Mouse (Mus musculus): ENCODE data around the gene Gm20604. TPM values are rescaled to one million over a fixed set of nuclear protein-coding genes. Genes with fewer than 3 reads are reported as not detected.

Gene Gm20604
- polyA plus RNA-seq, 1 experiment from 2014 or later = 23.6 TPM

GRCm38 (mm10) chr12:102691761-102692160 is 66.7 kb downstream of the Gm20604 start:
- Histone ChIP-seq H3K9me3 (no peaks in the 10 kb centered on the region), H3K4me1 (peaks cover 20% of the 10 kb centered on the region), H3K36me3 (no peaks in the 10 kb centered on the region), H3K4me3 (no peak overlapping the region), H3K27ac (no peak overlapping the region), H3K4me2 (no peak overlapping the region), H3K9ac (no peak overlapping the region), H3K27me3 (no peaks in the 10 kb centered on the region)
- ATAC-seq (ENCODE audit: insufficient number of reproducible peaks, low FRiP score, low TSS enrichment, low read depth) = no peak
- 62% methylated on average over 6 of the region's 7 CpGs for WGBS

Other genes with a start within 250 kb of the Gm20604 start
- gene Chga, start 203.7 kb downstream of the Gm20604 start, polyA plus RNA-seq (2015; fragmentation: Nextera tagmentation; extraction: Ambion mirVana) = 0.42 TPM in 2 replicates
- 10.1 and 10.9 TPM in 2 replicates for gene Itpk1, start 53.7 kb downstream of the Gm20604 start, polyA plus RNA-seq (2015; fragmentation: Nextera tagmentation; extraction: Ambion mirVana)
- gene Moap1, start 15.0 kb downstream of the Gm20604 start, polyA plus RNA-seq (2015; fragmentation: Nextera tagmentation; extraction: Ambion mirVana) = 21.7 and 21.8 TPM in 2 replicates
- 9.2 and 9.4 TPM in 2 replicates for gene Tmem251, start 14.9 kb downstream of the Gm20604 start, polyA plus RNA-seq (2015; fragmentation: Nextera tagmentation; extraction: Ambion mirVana)
- not detected in 2 replicates for gene Gm28051, start 907 bp downstream of the Gm20604 start, polyA plus RNA-seq (2015; fragmentation: Nextera tagmentation; extraction: Ambion mirVana)
- gene Gon7, start 869 bp downstream of the Gm20604 start, polyA plus RNA-seq (2015; fragmentation: Nextera tagmentation; extraction: Ambion mirVana) = 19.7 and 20.6 TPM in 2 replicates
- 38.3 and 41.5 TPM in 2 replicates for gene Ubr7, start 705 bp downstream of the Gm20604 start, polyA plus RNA-seq (2015; fragmentation: Nextera tagmentation; extraction: Ambion mirVana)
- 14.5 and 18.7 TPM in 2 replicates for gene Btbd7, start 119.8 kb upstream of the Gm20604 start, polyA plus RNA-seq (2015; fragmentation: Nextera tagmentation; extraction: Ambion mirVana)
- not detected in 2 replicates for gene Cox8c, start 140.6 kb upstream of the Gm20604 start, polyA plus RNA-seq (2015; fragmentation: Nextera tagmentation; extraction: Ambion mirVana)
- gene Unc79, start 190.2 kb upstream of the Gm20604 start, polyA plus RNA-seq (2015; fragmentation: Nextera tagmentation; extraction: Ambion mirVana) = 0.30 and 0.31 TPM in 2 replicates

Measured in limb, embryonic 15.5 days (tissue).